Mouse (Mus musculus) cerebellum, adult 2 months (tissue): Measurements from ENCODE around the gene Abat. TPM values are rescaled to one million over a fixed set of nuclear protein-coding genes. Genes with fewer than 3 reads are reported as not detected.

ENCODE experiments used
- DNase-seq, 2 experiments: peaks; one replicate each; pipeline ENCODE4 v3.0.0; 2021
- H3K27ac ChIP-seq: fragments of 200-500 bp; 2 replicates; pipeline ENCODE4 v1.5.1; 2012; ENCODE audit warnings: low read length, control low read depth, inconsistent platforms; ENCODE audit not compliant: insufficient read depth
- H3K27me3 ChIP-seq: fragments of 200-500 bp; 2 replicates; pipeline ENCODE4 v1.6.1; 2012; ENCODE audit warnings: inconsistent platforms, mild to moderate bottlenecking, low read length, moderate library complexity; ENCODE audit not compliant: control insufficient read depth, insufficient read depth
- H3K4me1 ChIP-seq: fragments of 200-500 bp; 2 replicates; pipeline ENCODE4 v1.6.1; 2011; ENCODE audit warnings: low read length; ENCODE audit not compliant: control insufficient read depth, insufficient read depth
- H3K4me3 ChIP-seq: fragments of 200-500 bp; replicated peaks from 2 replicates; pipeline ENCODE3; 2011; ENCODE audit warnings: mild to moderate bottlenecking, low read depth, low read length, control low read depth; ENCODE audit not compliant: insufficient read depth
- CTCF ChIP-seq: fragments of 200-500 bp; IDR thresholded peaks from 2 replicates; pipeline ENCODE4 v1.5.1; 2011; ENCODE audit warnings: low read depth, mild to moderate bottlenecking, control low read depth, low read length, moderate library complexity, borderline replicate concordance; ENCODE audit not compliant: insufficient read depth
- POLR2A ChIP-seq: fragments of 200-500 bp; IDR thresholded peaks from 2 replicates; pipeline ENCODE4 v1.6.1; 2011; ENCODE audit warnings: low read length, control low read depth, borderline replicate concordance; ENCODE audit not compliant: insufficient read depth
- WGBS: fragments of 180-500 bp; shearing (Covaris S2); methylation state at CpG from one replicate; pipeline ENCODE4 v1.1.7; 2018; 5-methylcytosine and 5-hydroxymethylcytosine counted together
- polyA plus RNA-seq: library from polyadenylated mRNA; depleted of rRNA; stranded (reverse); fragments of >200 nt; gene quantifications from 2 replicates; pipeline ENCODE4 v1.2.3, GENCODE M21; 2012

Abat gene
- polyA plus RNA-seq, 1 experiment: 248 TPM

DNA sequence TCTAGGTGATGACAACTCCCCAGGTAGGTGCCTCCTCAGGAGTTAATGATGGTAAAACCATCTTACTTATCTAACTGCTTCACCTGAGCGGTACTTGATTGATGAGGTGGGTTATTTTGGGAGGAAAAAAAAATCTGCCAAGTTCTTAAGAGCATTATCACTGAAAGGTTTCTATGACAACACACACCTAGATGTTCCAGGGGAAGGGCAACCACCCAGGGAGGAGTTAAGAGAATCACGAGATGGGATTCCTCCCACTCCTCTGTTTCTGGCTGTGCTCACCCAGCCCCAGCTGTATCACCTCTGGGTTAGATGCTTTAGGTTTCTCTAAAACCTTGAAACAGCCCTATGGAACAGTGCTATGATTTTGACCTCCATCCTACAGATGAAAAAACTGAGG lies 16.3 kb upstream of the Abat start:
- no peak for TF ChIP-seq POLR2A
- no peak for TF ChIP-seq CTCF
- Histone ChIP-seq H3K27ac (no peak overlapping the region), H3K4me3 (no peak overlapping the region), H3K4me1 (no peaks in the 10 kb centered on the region), H3K27me3 (no peaks in the 10 kb centered on the region)
- WGBS: 61% methylated on average over 2 of the region's 2 CpGs
- DNase-seq: no peak

DNA sequence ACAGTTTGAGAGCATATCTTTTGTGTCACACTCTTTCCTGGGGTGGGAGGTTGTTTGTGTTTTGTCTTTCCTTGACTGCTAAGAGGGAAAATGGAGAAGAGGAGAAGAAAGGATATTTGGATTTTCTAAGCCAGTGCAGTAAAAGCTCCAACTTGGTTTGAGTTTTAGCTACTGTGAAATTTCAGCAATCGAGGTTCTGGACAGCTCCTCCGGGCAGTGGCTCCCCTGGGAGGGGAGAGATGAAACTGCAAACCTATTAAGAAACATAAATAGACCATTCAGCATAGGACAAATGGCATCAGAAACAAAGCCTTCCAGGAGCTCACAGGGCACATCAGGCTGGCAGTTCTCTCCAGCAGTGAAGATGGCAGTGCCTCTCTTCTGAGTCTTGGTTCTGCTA lies 9.0 kb upstream of the Abat start:
- H3K27ac ChIP-seq: no peak overlapping the region
- no peaks in the 10 kb centered on the region for H3K27me3 ChIP-seq
- TF ChIP-seq CTCF (no peak), POLR2A (no peak)
- no peaks in the 10 kb centered on the region for H3K4me1 ChIP-seq
- no peak overlapping the region for H3K4me3 ChIP-seq
- DNase-seq: no peak
- 39% methylated on average over 2 of the region's 2 CpGs for WGBS

DNA sequence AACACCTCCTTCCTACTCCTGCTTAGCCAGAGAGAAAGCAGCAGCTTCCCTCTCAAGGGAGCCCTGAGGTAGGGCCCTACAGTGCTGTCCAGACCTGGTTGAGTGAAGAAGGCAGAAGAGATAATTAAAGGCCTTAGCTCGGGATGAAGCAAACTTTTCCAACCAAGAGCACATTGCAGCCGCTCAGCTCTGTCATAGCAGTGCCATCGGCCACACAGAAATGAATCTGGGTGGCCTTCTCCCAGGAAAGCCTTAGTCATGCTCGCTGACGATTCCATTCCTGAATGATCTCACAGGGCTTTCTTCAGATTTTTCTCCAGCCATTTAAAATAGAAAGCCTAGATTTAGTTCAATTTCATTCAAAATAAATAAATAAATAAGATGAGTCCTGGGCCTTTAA lies 3.3 kb upstream of the Abat start:
- H3K27me3 ChIP-seq: no peaks in the 10 kb centered on the region
- no peak for DNase-seq
- H3K27ac ChIP-seq: no peak overlapping the region
- H3K4me3 ChIP-seq: no peak overlapping the region
- WGBS: 79% methylated on average over 5 of the region's 5 CpGs
- peaks cover 4% of the 10 kb centered on the region; the same call in 1 of the 2 replicates for H3K4me1 ChIP-seq
- TF ChIP-seq CTCF (no peak), POLR2A (no peak)

DNA sequence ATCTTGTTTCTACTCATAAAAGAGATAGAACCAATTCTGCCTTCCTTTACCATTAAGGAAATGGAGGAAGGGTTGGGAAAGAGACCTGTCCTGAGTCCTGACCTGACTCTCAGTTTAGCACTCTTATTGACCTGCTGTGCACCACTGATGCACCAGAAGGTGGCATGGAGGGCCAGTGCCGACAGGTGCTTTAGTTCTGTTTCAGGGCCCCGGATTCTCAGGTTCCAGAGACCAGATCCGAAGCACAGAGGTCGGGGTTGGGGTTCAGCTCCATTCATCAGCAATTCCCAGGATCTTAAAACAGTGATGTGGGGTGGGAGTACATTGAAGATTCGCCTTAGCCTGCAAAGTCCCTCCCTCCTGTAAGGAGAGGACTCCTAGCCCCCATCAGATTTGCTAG lies 399 bp upstream of the Abat start:
- TF ChIP-seq POLR2A (no peak), CTCF (0 out of 2 replicates have a peak, but pooled peaks have one; percentile 9)
- 3% methylated on average over 5 of the region's 5 CpGs for WGBS
- no peak for DNase-seq
- Histone ChIP-seq H3K4me1 (peaks cover 4% of the 10 kb centered on the region; the same call in 1 of the 2 replicates), H3K4me3 (peak overlapping the region; percentile 84), H3K27me3 (no peaks in the 10 kb centered on the region), H3K27ac (no peak overlapping the region)

DNA sequence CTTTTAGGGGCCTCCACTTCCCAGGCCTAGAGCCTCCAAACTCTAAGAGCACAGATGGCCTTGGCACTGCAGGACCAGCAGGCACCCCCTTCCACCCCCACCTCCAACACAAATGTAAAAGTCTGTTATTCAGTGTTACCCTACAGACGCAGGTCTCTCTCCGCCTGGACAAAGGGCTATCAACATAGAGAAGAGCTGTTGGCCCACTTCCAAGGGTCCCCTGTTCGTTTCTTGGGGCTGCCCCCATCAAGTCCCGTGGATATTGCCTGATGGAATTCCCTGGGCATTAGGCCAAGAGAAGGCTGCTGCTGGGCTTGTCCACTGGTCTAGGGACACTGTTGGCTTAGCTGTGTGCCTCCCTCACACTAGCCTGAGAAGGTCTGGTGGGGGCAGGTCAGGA lies 951 bp downstream of the Abat start:
- 42% methylated on average over 4 of the region's 4 CpGs for WGBS
- peak; percentile 50 to 52 for DNase-seq
- Histone ChIP-seq H3K27me3 (no peaks in the 10 kb centered on the region), H3K4me1 (peaks cover 4% of the 10 kb centered on the region; the same call in 1 of the 2 replicates), H3K27ac (no peak overlapping the region), H3K4me3 (peak overlapping the region; percentile 46)
- no peak for TF ChIP-seq POLR2A
- no peak for TF ChIP-seq CTCF

GRCm38 (mm10) chr16:8520525-8520924 lies 7.3 kb downstream of the Abat start:
- H3K4me1 ChIP-seq: peaks cover 12% of the 10 kb centered on the region

GRCm38 (mm10) chr16:8521322-8521721 lies 8.1 kb downstream of the Abat start:
- 85% methylated on average over 4 of the region's 4 CpGs for WGBS
- H3K27me3 ChIP-seq: no peaks in the 10 kb centered on the region
- TF ChIP-seq POLR2A (no peak), CTCF (no peak)
- no peak overlapping the region for H3K4me3 ChIP-seq
- no peak overlapping the region for H3K27ac ChIP-seq
- peaks cover 12% of the 10 kb centered on the region for H3K4me1 ChIP-seq
- DNase-seq: no peak

More at GRCm38 (mm10) chr16:8520525-8520924, 7.3 kb downstream of the Abat start:
- TF ChIP-seq CTCF: no peak
- no peak for TF ChIP-seq POLR2A
- no peaks in the 10 kb centered on the region for H3K27me3 ChIP-seq
- DNase-seq: no peak
- 93% methylated on average over 5 of the region's 5 CpGs for WGBS
- H3K4me3 ChIP-seq: no peak overlapping the region
- H3K27ac ChIP-seq: no peak overlapping the region

DNA sequence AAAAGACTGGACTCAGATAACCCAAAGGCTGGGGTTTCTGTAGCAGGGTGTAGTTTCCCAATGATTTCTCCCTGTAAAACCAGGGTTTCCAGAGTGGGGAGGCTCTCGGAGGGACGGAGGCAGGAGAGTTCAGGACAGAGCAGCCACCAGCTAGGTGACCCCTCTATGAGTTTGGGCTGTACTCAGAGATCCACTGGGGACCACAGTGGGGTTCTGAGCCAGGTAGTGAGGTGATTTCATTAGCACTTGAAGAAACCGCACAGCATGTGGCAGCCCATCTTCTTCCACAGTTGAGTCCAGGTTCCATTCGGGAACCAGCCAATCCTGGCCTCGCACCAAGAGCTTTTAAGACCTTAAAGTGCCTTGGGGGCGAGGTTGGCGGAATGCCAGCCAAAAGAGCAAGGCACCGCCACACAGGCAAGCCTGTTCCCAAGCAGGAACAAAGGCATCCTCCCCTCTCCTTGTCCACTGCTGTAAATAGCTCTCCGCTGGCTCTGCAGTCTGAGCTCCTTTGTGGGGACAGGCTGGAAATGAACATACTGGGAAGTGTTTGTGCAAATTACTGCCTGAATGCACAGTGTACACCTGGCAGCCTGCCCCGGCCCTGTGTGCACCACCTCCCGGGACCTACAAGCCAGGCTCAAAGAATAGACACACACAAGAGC lies 10.4 kb downstream of the Abat start:
- WGBS: 17% methylated on average over 11 of the region's 11 CpGs
- TF ChIP-seq CTCF (no peak), POLR2A (no peak)
- no peak overlapping the region for H3K4me3 ChIP-seq
- H3K4me1 ChIP-seq: peaks cover 12% of the 10 kb centered on the region
- H3K27me3 ChIP-seq: no peaks in the 10 kb centered on the region
- H3K27ac ChIP-seq: 0 out of 2 replicates have a peak overlapping the region, but pooled peaks have one; percentile 11
- DNase-seq: peak; percentile 62 to 70

- Histone ChIP-seq H3K4me3 (no peak overlapping the region), H3K27me3 (no peaks in the 10 kb centered on the region), H3K27ac (no peak overlapping the region), H3K4me1 (peaks cover 12% of the 10 kb centered on the region)
- TF ChIP-seq POLR2A (no peak), CTCF (no peak)
- WGBS: 81% methylated on average over 16 of the region's 16 CpGs
- DNase-seq: no peak
Observed at GRCm38 (mm10) chr16:8524163-8524847, 11.1 kb downstream of the Abat start.
